Mouse (Mus musculus): ENCODE results near the gene C1qa. TPM values are rescaled to one million over a fixed set of nuclear protein-coding genes. Genes with fewer than 3 reads are reported as not detected.

C1qa gene
- total RNA-seq, 2 experiments from 2014 or later, result 48.9 to 50.7 TPM

DNA sequence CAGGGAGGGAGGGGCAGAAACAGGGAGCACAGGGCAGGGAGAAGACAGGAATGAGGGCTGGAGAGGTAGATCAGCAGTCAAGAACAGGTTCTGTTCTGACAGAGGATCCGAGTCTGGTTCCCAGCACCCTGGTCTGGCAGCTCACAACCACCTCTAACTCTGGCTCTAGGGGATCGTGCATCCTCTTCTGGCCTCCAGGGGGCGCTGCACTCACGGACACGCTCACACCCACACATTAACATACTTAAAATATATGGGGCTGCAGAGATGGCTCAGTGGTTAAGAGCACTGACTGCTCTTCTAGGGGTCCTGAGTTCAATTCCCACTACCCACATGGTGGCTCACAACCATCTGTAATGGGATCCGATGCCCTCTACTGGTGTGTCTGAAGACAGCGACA lies 38.6 kb downstream of the C1qa start:
- no peak for DNase-seq

DNA sequence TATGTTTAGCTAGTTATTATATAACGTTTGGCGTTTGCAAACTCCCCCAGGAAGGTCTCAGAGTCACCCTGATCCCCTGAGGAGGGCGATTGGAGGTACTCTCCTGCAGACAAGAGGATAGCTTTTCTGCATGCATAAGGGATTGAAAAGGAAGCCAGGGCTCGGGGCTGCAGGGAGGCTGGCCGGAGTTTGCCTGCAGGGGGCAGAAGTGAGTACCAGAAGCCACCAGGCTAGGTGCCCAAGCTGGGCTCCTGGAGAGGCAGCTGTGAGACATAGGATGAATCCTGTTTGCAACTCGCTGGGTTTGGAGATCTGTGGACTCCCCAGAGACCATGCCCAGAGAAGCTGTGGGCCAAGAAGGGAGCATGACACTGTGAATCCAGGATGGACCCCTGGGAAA lies 43.5 kb downstream of the C1qa start:
- DNase-seq, result peak in 1 of 2 experiments; percentile 14

DNA sequence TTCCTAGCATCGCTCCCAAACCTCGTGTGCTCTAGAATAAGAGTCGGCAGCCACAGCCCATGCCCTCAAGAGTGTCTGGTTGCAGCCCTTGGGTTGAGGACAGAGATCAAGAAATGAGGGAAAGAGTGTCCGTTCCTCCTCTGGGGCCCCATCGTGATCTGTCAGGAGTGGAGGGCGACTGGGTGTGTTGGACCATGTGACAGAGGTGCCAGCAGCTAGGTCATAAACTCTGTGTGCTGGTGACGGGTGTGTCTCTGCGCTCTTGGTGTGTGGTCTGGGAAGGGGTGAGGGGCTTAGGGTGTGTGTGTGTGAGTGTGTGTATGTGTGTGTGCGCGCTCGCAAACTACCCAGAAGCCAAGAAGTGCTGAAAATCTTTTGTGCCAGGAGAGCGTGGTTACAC lies 45.6 kb downstream of the C1qa start:
- DNase-seq, result no peak

DNA sequence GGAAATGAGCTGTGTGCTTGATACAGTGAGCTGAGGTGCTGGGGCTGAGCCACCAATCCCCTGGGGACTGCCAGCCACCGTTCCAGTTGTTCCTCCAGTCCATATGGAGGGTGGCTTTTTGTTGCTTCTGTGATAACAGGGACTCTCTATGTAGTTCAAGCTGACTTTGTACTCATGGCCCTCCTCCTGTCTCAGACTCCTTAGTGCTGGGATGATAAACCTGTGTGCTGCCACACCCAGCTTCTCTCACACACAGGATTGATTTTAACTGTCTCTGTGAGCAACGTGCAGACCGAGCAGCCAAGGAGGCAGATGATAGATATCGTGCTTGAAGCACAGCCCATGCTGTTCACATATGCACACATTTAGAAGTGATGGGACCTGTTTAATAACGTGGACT lies 46.5 kb downstream of the C1qa start:
- no peak for DNase-seq

DNA sequence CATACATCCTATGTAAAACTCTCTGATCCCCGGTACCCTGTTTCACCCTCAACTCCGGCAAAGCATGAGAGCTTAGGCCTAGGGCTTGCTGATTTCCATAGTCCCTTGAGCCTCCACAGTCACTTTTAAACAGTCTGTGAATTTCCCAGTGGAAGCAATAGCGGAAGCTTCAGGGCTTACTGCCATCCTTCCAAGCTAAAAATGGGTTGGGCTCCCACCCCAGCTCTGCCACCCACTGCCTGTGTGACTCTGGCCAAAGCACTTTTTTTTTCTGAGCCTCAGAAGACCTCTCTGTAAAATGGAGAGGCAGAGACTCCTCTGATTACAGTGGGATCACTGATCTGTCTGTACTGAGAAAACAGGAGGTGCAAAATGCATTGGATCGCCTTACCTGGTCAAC lies 50.0 kb downstream of the C1qa start:
- DNase-seq, result no peak

DNA sequence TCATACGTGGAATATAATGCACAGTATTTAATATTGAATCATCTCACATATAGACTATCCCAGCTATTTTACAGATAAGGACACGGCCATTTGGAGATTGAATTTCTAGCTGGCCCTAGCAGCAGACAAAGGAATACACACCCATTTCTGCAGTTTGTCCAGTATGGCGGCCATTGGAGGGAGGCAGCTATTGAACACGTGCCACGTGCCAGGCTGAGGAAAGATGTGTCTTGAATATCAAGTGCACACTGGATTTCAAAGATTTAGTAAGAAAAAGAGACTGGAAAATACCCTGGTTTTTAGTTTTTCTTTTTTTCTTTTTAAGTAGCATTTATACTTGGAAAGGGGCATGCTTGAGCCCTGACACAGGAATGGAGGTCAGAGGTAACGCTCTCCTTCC lies 51.4 kb downstream of the C1qa start:
- DNase-seq, result no peak

Other genes with a start within 250 kb of the C1qa start
- 10 to 100 TPM; 24.5 to 26.2 TPM for gene Ephb2, start 62.8 kb downstream of the C1qa start, total RNA-seq (2021)
- gene C1qb, start 12.6 kb downstream of the C1qa start, total RNA-seq (2021), result 10 to 100 TPM; 47.8 to 51.2 TPM
- gene C1qc, start 5.7 kb downstream of the C1qa start, total RNA-seq (2021), result 10 to 100 TPM; 36.1 to 37.7 TPM
- 1 to 10 TPM; 2.0 to 2.1 TPM for gene Epha8, start 58.0 kb upstream of the C1qa start, total RNA-seq (2021)
- gene Zbtb40, start 150.0 kb upstream of the C1qa start, total RNA-seq (2021), result 10 to 100 TPM; 11.9 to 17.5 TPM

Data from layer of hippocampus, postnatal 36 days (tissue).